Mouse (Mus musculus): Measurements from ENCODE around the gene Atp5l. TPM values are rescaled to one million over a fixed set of nuclear protein-coding genes. Genes with fewer than 3 reads are reported as not detected.
A peak's percentile ranks its signal among the peaks of the same experiment; 100 is the strongest.

The Atp5l gene
- polyA plus RNA-seq, 1 experiment from 2014 or later: 618 TPM

- Histone ChIP-seq H3K4me2 (peak overlapping the region; percentile 100), H3K36me3 (ENCODE audit: insufficient read depth) (no peaks in the 10 kb centered on the region), H3K9ac (peak overlapping the region; percentile 73), H3K4me3 (ENCODE audit: low read depth, low read length) (peak overlapping the region; percentile 98), H3K27ac (ENCODE audit: low read depth) (peak overlapping the region; percentile 98), H3K9me3 (ENCODE audit: low read depth, low read length) (no peaks in the 10 kb centered on the region), H3K27me3 (ENCODE audit: insufficient read depth, low read length) (no peaks in the 10 kb centered on the region), H3K4me1 (ENCODE audit: insufficient read depth) (peaks cover 8% of the 10 kb centered on the region)
- peak; percentile 90 for DNase-seq
- WGBS: under 1% methylated on average over 29 of the region's 29 CpGs
- peak; percentile 86 for ATAC-seq (ENCODE audit: insufficient read depth)
- no peak for TF ChIP-seq CTCF (IDR thresholded peaks at IDR 0.05; ENCODE audit: low read depth)
Measured at GRCm38 (mm10) chr9:44881941-44882435, 38.6 kb downstream of the Atp5l start.

GRCm38 (mm10) chr9:44881221-44881871 lies 39.2 kb downstream of the Atp5l start, which contains the start of gene Kmt2a:
TSS of gene Kmt2a (minus strand) at chr9:44881296.
- H3K4me3 ChIP-seq (ENCODE audit: low read depth, low read length): peak within 1 kb of the TSS; percentile 98
- peak within 1 kb of the TSS; percentile 100 for H3K4me2 ChIP-seq
- H3K27me3 ChIP-seq (ENCODE audit: insufficient read depth, low read length): no peaks in the 10 kb centered on the region
- H3K9ac ChIP-seq: peak within 1 kb of the TSS; percentile 93
- H3K4me1 ChIP-seq (ENCODE audit: insufficient read depth): peaks cover 8% of the 10 kb centered on the region
- WGBS: under 1% methylated on average over 49 of the region's 71 CpGs
- DNase-seq: peak; percentile 98
- peak within 1 kb of the TSS; percentile 98 for H3K27ac ChIP-seq (ENCODE audit: low read depth)
- peak; percentile 72 for ATAC-seq (ENCODE audit: insufficient read depth)
- H3K36me3 ChIP-seq (ENCODE audit: insufficient read depth): no peaks in the 10 kb centered on the region
- H3K9me3 ChIP-seq (ENCODE audit: low read depth, low read length): no peaks in the 10 kb centered on the region
- no peak for TF ChIP-seq CTCF (IDR thresholded peaks at IDR 0.05; ENCODE audit: low read depth)

- Histone ChIP-seq H3K4me2 (peak overlapping the region; percentile 100), H3K9me3 (ENCODE audit: low read depth, low read length) (no peaks in the 10 kb centered on the region), H3K9ac (peak overlapping the region; percentile 93), H3K36me3 (ENCODE audit: insufficient read depth) (no peaks in the 10 kb centered on the region), H3K4me1 (ENCODE audit: insufficient read depth) (peaks cover 8% of the 10 kb centered on the region), H3K27me3 (ENCODE audit: insufficient read depth, low read length) (no peaks in the 10 kb centered on the region), H3K4me3 (ENCODE audit: low read depth, low read length) (peak overlapping the region; percentile 98), H3K27ac (ENCODE audit: low read depth) (peak overlapping the region; percentile 98)
- no peak for TF ChIP-seq CTCF (IDR thresholded peaks at IDR 0.05; ENCODE audit: low read depth)
- DNase-seq (peak; percentile 34), ATAC-seq (ENCODE audit: insufficient read depth) (peak; percentile 10; the same call in 1 of the 2 replicates)
- WGBS: under 1% methylated on average over 40 of the region's 44 CpGs
Measured at GRCm38 (mm10) chr9:44880309-44881081, 40.0 kb downstream of the Atp5l start.

- peak overlapping the region; percentile 100 for H3K4me2 ChIP-seq
- peak overlapping the region; percentile 98 for H3K4me3 ChIP-seq (ENCODE audit: low read depth, low read length)
- 0 out of 2 replicates have a peak overlapping the region, but pooled peaks have one; percentile 1 for H3K27ac ChIP-seq (ENCODE audit: low read depth)
- DNase-seq (peak; percentile 24), ATAC-seq (ENCODE audit: insufficient read depth) (no peak)
- H3K27me3 ChIP-seq (ENCODE audit: insufficient read depth, low read length): no peaks in the 10 kb centered on the region
- WGBS: 0% methylated on average over 13 of the region's 13 CpGs
- H3K36me3 ChIP-seq (ENCODE audit: insufficient read depth): no peaks in the 10 kb centered on the region
- TF ChIP-seq CTCF (IDR thresholded peaks at IDR 0.05; ENCODE audit: low read depth): no peak
- peaks cover 8% of the 10 kb centered on the region for H3K4me1 ChIP-seq (ENCODE audit: insufficient read depth)
- peak overlapping the region; percentile 93 for H3K9ac ChIP-seq
- H3K9me3 ChIP-seq (ENCODE audit: low read depth, low read length): no peaks in the 10 kb centered on the region
Measured at GRCm38 (mm10) chr9:44879694-44880271, 40.8 kb downstream of the Atp5l start.

- no peaks in the 10 kb centered on the region for H3K36me3 ChIP-seq (ENCODE audit: insufficient read depth)
- no peaks in the 10 kb centered on the region for H3K9me3 ChIP-seq (ENCODE audit: low read depth, low read length)
- ATAC-seq (ENCODE audit: insufficient read depth) (no peak), DNase-seq (no peak)
- H3K4me1 ChIP-seq (ENCODE audit: insufficient read depth): peaks cover 8% of the 10 kb centered on the region
- H3K4me3 ChIP-seq (ENCODE audit: low read depth, low read length): peak overlapping the region; percentile 98
- peak overlapping the region; percentile 100 for H3K4me2 ChIP-seq
- 0 out of 2 replicates have a peak overlapping the region, but pooled peaks have one; percentile 4 for H3K27ac ChIP-seq (ENCODE audit: low read depth)
- H3K9ac ChIP-seq: peak overlapping the region; percentile 93
- no peak for TF ChIP-seq CTCF (IDR thresholded peaks at IDR 0.05; ENCODE audit: low read depth)
- WGBS: 23% methylated on average over 9 of the region's 9 CpGs
- no peaks in the 10 kb centered on the region for H3K27me3 ChIP-seq (ENCODE audit: insufficient read depth, low read length)
Measured at GRCm38 (mm10) chr9:44878776-44879500, 41.6 kb downstream of the Atp5l start.

GRCm38 (mm10) chr9:44877686-44878085 lies 42.9 kb downstream of the Atp5l start:
- H3K4me1 ChIP-seq (ENCODE audit: insufficient read depth): peaks cover 8% of the 10 kb centered on the region
- TF ChIP-seq CTCF (IDR thresholded peaks at IDR 0.05; ENCODE audit: low read depth): no peak
- no peak overlapping the region for H3K9ac ChIP-seq
- no peak overlapping the region for H3K27ac ChIP-seq (ENCODE audit: low read depth)
- no peak overlapping the region for H3K4me2 ChIP-seq
- H3K36me3 ChIP-seq (ENCODE audit: insufficient read depth): no peaks in the 10 kb centered on the region
- WGBS: 80% methylated on average over 7 of the region's 7 CpGs
- no peak for ATAC-seq (ENCODE audit: insufficient read depth)
- no peak overlapping the region for H3K4me3 ChIP-seq (ENCODE audit: low read depth, low read length)
- no peaks in the 10 kb centered on the region for H3K27me3 ChIP-seq (ENCODE audit: insufficient read depth, low read length)
- no peak for DNase-seq
- no peaks in the 10 kb centered on the region for H3K9me3 ChIP-seq (ENCODE audit: low read depth, low read length)
